Mouse (Mus musculus) megakaryocyte, adult 5-6 weeks (primary cell): ENCODE results near the gene Lsm12. TPM values are rescaled to one million over a fixed set of nuclear protein-coding genes. Genes with fewer than 3 reads are reported as not detected.
A peak's percentile ranks its signal among the peaks of the same experiment; 100 is the strongest.
"Not testable (repeated sequence)": the region's sequence is repeated elsewhere in the genome, so short reads cannot be mapped to it uniquely, and the experiment has no call there.

Source experiments
- ATAC-seq: 2 replicates; pipeline ENCODE4 v1.8.0; 2016; ENCODE audit warnings: mild to moderate bottlenecking, inconsistent platforms; ENCODE audit not compliant: poor library complexity, severe bottlenecking
- total RNA-seq, 2 experiments: library from RNA; stranded (forward) in 1 of 2; stranded (reverse) in 1 of 2; fragments of 153-499, 151-499 nt in 1 of 2; fragments of 221-1000, 200-1000 nt in 1 of 2; gene quantifications; 2 replicates each; pipeline versions ENCODE4 v1.2.3 to v1.2.4; 2015 to 2017

Lsm12 gene
- total RNA-seq, 2 experiments from 2014 or later, result 43.0 to 83.9 TPM

- no peak for ATAC-seq
Measured at GRCm38 (mm10) chr11:102188980-102189379, 3.9 kb upstream of the Lsm12 start.

- no peak for ATAC-seq
Measured at GRCm38 (mm10) chr11:102186235-102186634, 1.1 kb upstream of the Lsm12 start.

GRCm38 (mm10) chr11:102185677-102186076, 581 bp upstream of the Lsm12 start:
- no peak for ATAC-seq

- no peak for ATAC-seq
Measured at GRCm38 (mm10) chr11:102184253-102184645, 847 bp downstream of the Lsm12 start.

GRCm38 (mm10) chr11:102179836-102180235, 5.3 kb downstream of the Lsm12 start:
- ATAC-seq, result no peak

GRCm38 (mm10) chr11:102168689-102169088, 16.4 kb downstream of the Lsm12 start:
- no peak for ATAC-seq

- no peak for ATAC-seq
Measured at GRCm38 (mm10) chr11:102167539-102167938, 17.6 kb downstream of the Lsm12 start.

GRCm38 (mm10) chr11:102165971-102166722, 18.9 kb downstream of the Lsm12 start:
- ATAC-seq, result no peak

GRCm38 (mm10) chr11:102159781-102160180, 25.3 kb downstream of the Lsm12 start:
- no peak for ATAC-seq

GRCm38 (mm10) chr11:102158024-102158423, 27.1 kb downstream of the Lsm12 start:
- not testable (repeated sequence) for ATAC-seq

GRCm38 (mm10) chr11:102156786-102157089, 28.4 kb downstream of the Lsm12 start:
- no peak for ATAC-seq

- ATAC-seq, result peak; percentile 97
Measured at GRCm38 (mm10) chr11:102156039-102156785, 28.9 kb downstream of the Lsm12 start, which contains the start of gene Tmem101. Gene Tmem101, minus strand, starts transcription at chr11:102156404.

- ATAC-seq, result no peak
Measured at GRCm38 (mm10) chr11:102147213-102147989, 37.7 kb downstream of the Lsm12 start.

- ATAC-seq, result no peak
Measured at GRCm38 (mm10) chr11:102146531-102146930, 38.6 kb downstream of the Lsm12 start.

- no peak for ATAC-seq
Measured at GRCm38 (mm10) chr11:102146005-102146404, 39.1 kb downstream of the Lsm12 start.

- ATAC-seq, result no peak
Measured at GRCm38 (mm10) chr11:102145471-102146001, 39.6 kb downstream of the Lsm12 start, which contains the start of gene Nags. Gene Nags, plus strand, starts transcription at chr11:102145513.

GRCm38 (mm10) chr11:102144957-102145470, 40.1 kb downstream of the Lsm12 start:
- no peak for ATAC-seq

- ATAC-seq, result no peak
Measured at GRCm38 (mm10) chr11:102142355-102142754, 42.7 kb downstream of the Lsm12 start.

GRCm38 (mm10) chr11:102140508-102140907, 44.6 kb downstream of the Lsm12 start:
- ATAC-seq, result peak; percentile 52

GRCm38 (mm10) chr11:102138447-102138740, 46.7 kb downstream of the Lsm12 start:
- ATAC-seq, result peak; percentile 90
